Mouse (Mus musculus) lung, postnatal 4 days (tissue): ENCODE measurements around the gene Magea3.
"Not testable (repeated sequence)": the region's sequence is repeated elsewhere in the genome, so short reads cannot be mapped to it uniquely, and the experiment has no call there.

Experiments
- DNase-seq, 2 experiments: peaks; one replicate each; pipeline ENCODE4 v3.0.0; 2021

Gene Magea3

DNA sequence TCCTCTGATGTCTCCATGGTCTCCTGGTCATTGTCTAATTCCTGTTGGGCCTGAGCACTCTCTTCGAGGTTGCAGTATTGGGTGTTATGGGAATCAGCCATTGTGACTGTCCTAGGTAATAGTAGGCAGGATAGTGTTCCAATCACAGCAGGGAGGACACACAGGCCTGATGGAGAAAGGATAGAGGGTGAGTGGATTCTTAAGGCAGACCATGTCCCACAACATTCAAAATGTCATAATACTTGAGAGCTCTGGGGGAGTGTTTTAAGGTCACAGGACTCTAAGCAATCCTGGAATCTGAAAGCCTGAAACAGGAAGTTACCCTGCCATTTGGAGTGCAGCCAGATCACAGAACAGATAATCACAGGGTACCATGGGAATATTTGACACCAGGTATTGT is at the start of gene Magea3:
Magea3 (minus strand) TSS at position 101 of the 400 bp plus-strand sequence.
- not testable (repeated sequence) for DNase-seq

DNA sequence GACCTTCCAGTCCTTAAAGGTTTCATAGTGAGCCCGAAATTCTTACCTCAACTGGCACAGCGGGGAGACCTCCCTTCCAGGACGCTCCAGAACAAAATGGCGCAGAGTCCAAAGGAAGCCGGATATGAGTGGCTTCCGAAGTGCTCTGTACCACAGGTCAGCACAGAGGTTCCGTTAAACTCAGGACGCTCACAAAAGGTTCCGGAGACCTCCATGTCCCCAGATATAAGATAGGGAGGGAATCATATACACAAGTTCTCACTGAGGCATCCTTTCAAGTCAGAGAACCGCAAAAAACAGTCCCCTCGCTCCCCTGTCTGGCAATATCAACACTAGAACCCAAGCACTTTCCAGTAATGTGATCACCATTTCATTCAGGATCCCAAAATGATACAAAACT is 46.4 kb upstream of the Magea3 start, which contains the start of gene Magea8:
Magea8 (minus strand) TSS at position 101 of the 400 bp plus-strand sequence.
- DNase-seq: not testable (repeated sequence)

DNA sequence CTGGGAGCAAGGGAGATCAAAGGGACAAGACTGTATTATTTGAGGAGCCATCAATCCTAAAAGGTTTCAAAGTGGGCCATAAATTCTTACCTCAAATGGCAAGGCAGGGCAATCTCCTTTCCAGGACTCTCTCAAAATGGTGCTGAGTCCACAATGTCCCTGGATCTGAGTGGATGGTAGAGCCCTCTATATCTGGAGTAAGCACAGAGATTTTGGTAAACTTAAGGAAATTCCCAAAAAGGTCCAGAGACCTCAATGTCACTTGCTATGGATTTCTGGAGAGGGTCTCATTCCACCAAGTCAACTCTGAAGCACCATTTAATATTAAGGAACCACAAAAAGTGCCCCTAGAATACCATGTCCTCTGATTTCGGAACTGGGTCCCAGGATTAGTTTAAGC is 13.4 kb downstream of the Magea3 start, which contains the start of gene Magea6:
Magea6 (minus strand) TSS at position 101 of the 400 bp plus-strand sequence.
- DNase-seq: not testable (repeated sequence)
